Mouse (Mus musculus) left cerebral cortex, adult 18-20 months (tissue): Measurements from ENCODE around the gene Marc1. TPM values are rescaled to one million over a fixed set of nuclear protein-coding genes. Genes with fewer than 3 reads are reported as not detected.

Experiments
- DNase-seq, 2 experiments: peaks; one replicate each; pipeline ENCODE4 v3.0.0; 2021 to 2022; ENCODE audit warnings: low spot score in 2 of 2, mixed read lengths in 1 of 2
- microRNA-seq, 2 experiments: library from miRNA; unstranded; fragments of <30 nt; microRNA quantifications; one replicate each; pipeline ENCODE4 v1.2.0; 2021
- total RNA-seq, 2 experiments: library from RNA; stranded (reverse); gene quantifications; 2 replicates each; pipeline ENCODE4 v1.2.3; 2021

Marc1 gene
- total RNA-seq, 2 experiments from 2014 or later: 0.16 TPM; not detected in 1

DNA sequence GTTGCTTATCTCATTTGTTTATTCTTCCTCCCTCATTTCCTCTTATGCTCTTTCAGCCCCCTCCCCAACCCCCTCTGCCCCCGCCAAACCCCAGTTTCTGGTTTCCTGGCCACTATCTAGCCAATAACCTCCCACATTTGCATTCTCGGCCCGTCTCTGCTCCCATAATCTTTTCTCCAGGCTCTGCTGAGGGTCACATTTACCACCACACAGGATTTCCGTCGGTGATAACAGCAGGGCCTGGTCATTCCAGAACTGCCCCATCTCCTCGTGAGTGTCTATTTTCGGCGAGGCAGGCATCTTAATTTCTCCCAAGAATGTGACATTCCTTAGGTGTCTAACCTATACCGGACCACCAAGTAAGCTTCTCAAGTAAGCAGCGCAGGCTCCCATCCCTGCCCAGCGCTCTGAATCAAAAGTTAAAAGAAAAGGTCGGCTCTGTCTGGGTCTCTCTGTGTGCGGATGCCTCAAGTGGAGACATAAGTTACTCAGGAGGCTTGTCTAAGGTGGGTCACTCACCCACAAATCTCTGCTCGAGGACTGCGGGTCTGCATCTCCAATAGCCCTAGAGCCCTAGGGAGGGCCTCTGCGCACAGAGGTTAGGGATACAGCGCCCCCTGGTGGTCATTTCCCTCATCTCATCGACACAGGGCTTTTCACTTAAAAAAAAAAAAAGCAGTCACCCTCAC, 39.8 kb downstream of the Marc1 start:
- DNase-seq: peak; percentile 47 to 83

DNA sequence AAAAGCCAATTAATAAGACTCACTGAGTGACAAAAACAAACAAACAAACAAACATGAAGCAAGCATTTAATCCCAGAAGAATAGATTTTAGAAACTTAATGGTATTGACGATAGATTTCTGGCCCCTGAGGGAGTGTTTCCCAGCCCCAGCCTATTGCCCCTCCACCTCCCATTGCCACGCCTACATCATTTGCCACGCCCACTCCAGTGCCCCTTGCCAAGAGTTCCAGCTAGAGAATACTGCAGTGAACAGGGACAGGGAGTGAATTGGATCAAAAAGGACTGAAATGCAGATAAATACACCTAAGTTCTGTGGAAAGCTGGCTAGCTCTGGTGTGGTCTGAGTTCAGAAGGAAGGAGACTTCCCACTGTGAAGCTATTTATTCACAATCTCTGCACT, 47.2 kb downstream of the Marc1 start:
- no peak for DNase-seq

- no peak for DNase-seq
Measured at GRCm38 (mm10) chr1:184762941-184763340, 48.2 kb downstream of the Marc1 start.

DNA sequence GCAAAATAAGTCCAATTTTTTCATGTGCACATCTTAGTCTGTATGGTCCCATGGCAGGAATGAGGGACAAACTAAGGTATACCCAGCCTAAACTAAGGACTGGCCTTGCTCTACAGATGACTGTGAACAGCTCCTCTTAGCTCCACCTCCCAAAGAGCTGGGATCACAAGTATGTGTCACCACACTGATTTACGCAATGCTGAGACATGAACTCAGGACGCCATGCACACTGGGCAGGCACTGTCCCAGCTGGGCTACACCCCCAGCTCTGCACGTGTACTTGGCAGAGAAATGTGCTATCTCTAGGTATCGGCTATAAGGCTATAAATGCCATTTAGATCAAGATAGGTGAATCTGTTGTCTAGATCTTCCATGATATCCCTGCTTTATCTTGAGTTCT, 49.1 kb downstream of the Marc1 start:
- DNase-seq: no peak

- DNase-seq: no peak
Measured at GRCm38 (mm10) chr1:184752671-184753070, 58.4 kb downstream of the Marc1 start.

GRCm38 (mm10) chr1:184750114-184750664, 60.9 kb downstream of the Marc1 start:
- DNase-seq: no peak

GRCm38 (mm10) chr1:184748692-184749152, 62.4 kb downstream of the Marc1 start:
- DNase-seq: no peak

DNA sequence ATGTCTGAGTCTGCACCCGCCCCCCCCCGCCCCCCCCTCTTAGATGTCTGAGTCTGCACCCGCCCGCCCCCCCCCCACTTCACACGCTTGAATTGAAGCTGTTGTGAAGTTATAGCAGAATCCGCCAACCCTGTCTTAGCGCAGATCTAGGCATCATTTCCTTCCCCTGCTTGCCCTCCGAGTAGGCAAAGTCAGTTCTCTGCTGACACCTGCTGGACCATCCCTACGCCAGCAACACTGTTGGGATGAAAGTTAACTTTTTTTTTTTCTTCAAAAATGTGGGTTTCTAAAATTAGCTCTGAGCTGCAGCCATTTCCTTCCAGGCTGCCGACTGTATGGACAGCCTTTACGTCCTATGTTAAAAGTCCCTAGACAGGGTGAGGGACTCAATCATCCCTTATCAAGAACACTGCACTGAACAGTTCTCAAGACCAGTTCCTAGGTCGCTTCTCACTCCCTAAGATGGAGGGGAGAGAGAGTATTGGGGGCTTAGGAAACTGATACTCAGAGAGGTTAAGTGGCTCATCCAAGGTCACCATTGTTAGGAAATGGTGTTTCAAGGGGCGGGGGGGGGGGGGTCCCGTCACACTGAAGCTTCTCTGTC, 73.1 kb downstream of the Marc1 start:
- DNase-seq: peak; percentile 50

- no peak for DNase-seq
Measured at GRCm38 (mm10) chr1:184737228-184737627, 73.9 kb downstream of the Marc1 start.

Small RNAs within 50 kb of the gene (microRNA-seq; reads per million reads assigned to microRNA genes)
- 560 to 655 reads per million in 2 experiments for gene Mir1981

Other genes with a start within 250 kb of the Marc1 start
- 1 to 10 TPM in 1 of 2 experiments, under 1 TPM in 1; 0.37 to 1.2 TPM for gene Hlx, start 78.7 kb downstream of the Marc1 start, total RNA-seq
- gene Marc2, start 35.1 kb upstream of the Marc1 start, total RNA-seq: 100 to 1,000 TPM; 150 to 175 TPM
- 10 to 100 TPM; 41.9 to 50.0 TPM for gene C130074G19Rik, start 71.9 kb upstream of the Marc1 start, total RNA-seq
- gene Mark1, start 188.3 kb upstream of the Marc1 start, total RNA-seq: 10 to 100 TPM; 80.9 to 92.4 TPM